Mouse (Mus musculus) naive thymus-derived CD4-positive, alpha-beta T cell, adult 5 months (primary cell): Measurements from ENCODE around the gene Cep170b. TPM values are rescaled to one million over a fixed set of nuclear protein-coding genes. Genes with fewer than 3 reads are reported as not detected.

ENCODE experiments used
- polyA plus RNA-seq: library from polyadenylated mRNA; unstranded; fragments of 100-300 nt; shearing (Covaris generic); gene quantifications from one replicate; pipeline ENCODE4 v1.2.1, GENCODE M21; 2017

Gene Cep170b
- polyA plus RNA-seq, result 9.9 TPM

DNA sequence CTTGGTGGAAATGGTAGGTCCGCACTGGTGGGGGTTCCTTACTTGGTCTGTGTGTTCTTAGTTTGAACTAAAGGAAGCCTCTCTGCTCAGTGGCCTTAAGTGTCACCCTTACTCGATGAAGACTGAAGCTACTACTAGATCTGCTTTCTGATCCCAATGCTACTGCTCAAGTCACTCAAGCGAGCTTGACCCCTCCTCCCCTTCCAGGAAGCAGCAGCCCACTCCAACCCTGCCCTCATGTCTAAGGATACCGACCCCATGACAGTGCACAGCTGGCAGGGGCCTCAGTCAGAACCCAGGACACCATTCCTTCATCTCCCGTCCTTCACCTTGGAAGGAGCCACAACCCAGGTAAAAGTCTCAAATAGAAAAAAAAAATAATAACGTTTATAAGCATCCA, at the start of gene Cep170b:
Gene Cep170b (plus strand): TSS at position 240 of the 400 bp plus-strand sequence.

DNA sequence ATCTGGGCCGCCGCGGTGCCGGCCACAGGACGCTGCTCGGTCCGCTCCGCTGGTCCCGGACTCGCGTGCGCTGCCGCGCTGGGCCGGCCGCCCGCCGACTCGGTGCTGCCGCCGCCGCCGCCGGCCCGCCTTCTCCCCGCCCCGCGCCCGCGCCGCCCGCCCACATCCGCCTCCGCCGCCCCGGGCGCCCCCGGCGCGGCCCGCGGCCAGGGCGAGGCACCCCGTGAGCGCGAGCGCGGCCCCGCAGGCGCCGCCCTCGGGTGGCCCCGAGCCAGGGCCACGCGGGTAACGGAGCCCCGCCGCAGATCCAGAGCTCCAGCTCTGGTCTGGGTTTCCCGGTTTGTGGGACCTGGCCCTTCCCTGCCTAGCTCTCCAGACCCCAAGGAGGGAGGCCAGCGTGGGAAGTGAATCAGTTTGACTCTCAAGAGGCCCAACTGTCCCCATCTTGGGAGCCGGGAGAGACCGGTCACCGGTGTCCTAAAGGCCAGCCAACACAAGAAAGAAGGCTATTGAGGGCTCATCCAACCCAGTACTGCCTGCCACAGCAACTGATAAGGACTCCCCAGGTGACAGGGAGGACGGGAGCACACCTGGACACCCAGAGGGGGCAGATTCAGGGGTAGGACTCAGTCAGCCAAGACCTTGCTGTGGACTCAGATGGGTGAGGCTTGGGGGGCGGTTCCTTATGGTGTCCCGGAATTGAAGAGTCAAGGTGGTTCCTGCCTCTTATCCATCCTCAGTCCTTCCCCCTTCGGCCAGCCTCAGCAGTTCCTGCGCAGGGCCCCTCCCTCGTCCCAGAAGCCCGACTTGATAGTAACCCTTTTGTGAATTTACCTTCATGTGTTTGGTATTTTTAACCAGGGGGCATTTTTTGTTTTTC, 45.9 kb upstream of the Cep170b start, which contains the start of gene Akt1:
Gene Akt1 (minus strand): TSS at position 753 of the 880 bp plus-strand sequence.

DNA sequence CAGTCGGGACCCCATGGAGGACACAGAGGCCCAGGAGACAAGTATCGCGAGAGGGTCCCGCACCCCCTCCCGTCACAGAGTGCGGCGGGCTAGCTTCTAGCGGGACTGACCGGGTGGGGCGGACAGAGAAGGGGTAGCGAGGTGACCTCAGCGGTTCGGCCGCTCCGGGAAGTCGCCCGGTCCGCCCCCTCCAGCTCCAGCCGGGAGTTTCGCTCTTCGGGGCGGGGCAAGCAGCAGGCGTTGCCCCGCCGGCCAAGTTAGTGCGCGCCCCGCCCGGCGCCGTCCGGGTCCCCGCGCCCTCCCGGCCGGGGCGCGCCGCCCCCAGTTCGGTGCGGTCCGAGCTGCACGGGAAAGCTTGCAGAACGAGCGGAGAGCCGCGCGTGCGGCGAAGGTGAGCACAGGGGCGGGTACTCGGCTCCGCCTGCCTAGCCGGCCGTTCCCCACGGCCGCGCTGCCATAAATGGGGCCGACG, 41.7 kb upstream of the Cep170b start, which contains the start of gene Zbtb42:
Gene Zbtb42 (plus strand): TSS at position 274 of the 472 bp plus-strand sequence.

GRCm38 (mm10) chr12:112760154-112760926, 40.1 kb downstream of the Cep170b start, which contains the start of gene Pld4:
Gene Pld4 (plus strand): TSS chr12:112760655.

Other genes with a start within 250 kb of the Cep170b start
- not detected for gene A530016L24Rik, start 231.0 kb upstream of the Cep170b start, polyA plus RNA-seq
- not detected for gene Tmem179, start 203.7 kb upstream of the Cep170b start, polyA plus RNA-seq
- 9.2 TPM for gene Inf2, start 131.7 kb upstream of the Cep170b start, polyA plus RNA-seq
- 0.32 TPM for gene Adssl1, start 100.4 kb upstream of the Cep170b start, polyA plus RNA-seq
- 26.9 TPM for gene Siva1, start 75.8 kb upstream of the Cep170b start, polyA plus RNA-seq
- 102 TPM for gene Akt1, start 45.6 kb upstream of the Cep170b start, polyA plus RNA-seq
- gene Zbtb42, start 41.6 kb upstream of the Cep170b start, polyA plus RNA-seq, result 3.8 TPM
- not detected for gene Pld4, start 40.2 kb downstream of the Cep170b start, polyA plus RNA-seq
- not detected for gene Ahnak2, start 82.2 kb downstream of the Cep170b start, polyA plus RNA-seq
- not detected for gene Clba1, start 88.5 kb downstream of the Cep170b start, polyA plus RNA-seq
- gene Cdca4, start 109.0 kb downstream of the Cep170b start, polyA plus RNA-seq, result 44.3 TPM
- 266 TPM for gene Gpr132, start 147.8 kb downstream of the Cep170b start, polyA plus RNA-seq
- gene Jag2, start 209.3 kb downstream of the Cep170b start, polyA plus RNA-seq, result 2.6 TPM
- 43.2 TPM for gene Nudt14, start 221.7 kb downstream of the Cep170b start, polyA plus RNA-seq